Mouse (Mus musculus) kidney, embryonic 16.5 days (tissue): ENCODE measurements around the gene Psmb3. TPM values are rescaled to one million over a fixed set of nuclear protein-coding genes. Genes with fewer than 3 reads are reported as not detected.

Source experiments
- microRNA-seq: library from miRNA; unstranded; fragments of <30 nt; microRNA quantifications from one replicate; pipeline ENCODE4, GENCODE M21; 2016
- polyA plus RNA-seq: library from polyadenylated mRNA; unstranded; fragments of >200 nt; fragmentation: Nextera tagmentation; extraction: Ambion mirVana; gene quantifications from 2 replicates; pipeline ENCODE4 v1.2.1, GENCODE M21; 2015

The Psmb3 gene
- polyA plus RNA-seq, 1 experiment from 2014 or later = 503 TPM

Small RNAs within 50 kb of the gene (microRNA-seq; reads per million reads assigned to microRNA genes)
- gene Gm24158 = not detected
- gene Mir6927 = not detected
- gene Mir8102 = not detected

Other genes with a start within 250 kb of the Psmb3 start
- gene 4933428G20Rik, start 203.1 kb upstream of the Psmb3 start, polyA plus RNA-seq = 0.75 and 1.3 TPM in 2 replicates
- gene Srcin1, start 127.2 kb upstream of the Psmb3 start, polyA plus RNA-seq = 1.0 and 1.1 TPM in 2 replicates
- gene Epop, start 73.7 kb upstream of the Psmb3 start, polyA plus RNA-seq = 2.3 and 2.5 TPM in 2 replicates
- gene Mllt6, start 40.0 kb upstream of the Psmb3 start, polyA plus RNA-seq = 4.1 and 5.5 TPM in 2 replicates
- 47.3 and 53.1 TPM in 2 replicates for gene Cisd3, start 17.6 kb upstream of the Psmb3 start, polyA plus RNA-seq
- 12.3 and 16.3 TPM in 2 replicates for gene Pcgf2, start 2.9 kb upstream of the Psmb3 start, polyA plus RNA-seq
- 1.7 and 1.8 TPM in 2 replicates for gene Pip4k2b, start 41.3 kb downstream of the Psmb3 start, polyA plus RNA-seq
- gene Cwc25, start 63.2 kb downstream of the Psmb3 start, polyA plus RNA-seq = 15.1 and 18.4 TPM in 2 replicates
- 0.27 and 0.31 TPM in 2 replicates for gene 1700001P01Rik, start 72.5 kb downstream of the Psmb3 start, polyA plus RNA-seq
- 428 and 460 TPM in 2 replicates for gene Rpl23, start 79.0 kb downstream of the Psmb3 start, polyA plus RNA-seq
- gene Lasp1, start 95.6 kb downstream of the Psmb3 start, polyA plus RNA-seq = 133 TPM in 2 replicates
- gene B230217C12Rik, start 137.4 kb downstream of the Psmb3 start, polyA plus RNA-seq = 4.3 and 6.7 TPM in 2 replicates
- gene Fbxo47, start 180.8 kb downstream of the Psmb3 start, polyA plus RNA-seq = 0.45 and 0.46 TPM in 2 replicates